Mouse (Mus musculus): ENCODE measurements around the gene Toe1. TPM values are rescaled to one million over a fixed set of nuclear protein-coding genes. Genes with fewer than 3 reads are reported as not detected.
"Not testable (repeated sequence)": the region's sequence is repeated elsewhere in the genome, so short reads cannot be mapped to it uniquely, and the experiment has no call there.

Gene Toe1
- 41.1 and 43.3 TPM in 2 replicates for polyA plus RNA-seq (2014; fragmentation: Nextera tagmentation; extraction: Ambion mirVana)

DNA sequence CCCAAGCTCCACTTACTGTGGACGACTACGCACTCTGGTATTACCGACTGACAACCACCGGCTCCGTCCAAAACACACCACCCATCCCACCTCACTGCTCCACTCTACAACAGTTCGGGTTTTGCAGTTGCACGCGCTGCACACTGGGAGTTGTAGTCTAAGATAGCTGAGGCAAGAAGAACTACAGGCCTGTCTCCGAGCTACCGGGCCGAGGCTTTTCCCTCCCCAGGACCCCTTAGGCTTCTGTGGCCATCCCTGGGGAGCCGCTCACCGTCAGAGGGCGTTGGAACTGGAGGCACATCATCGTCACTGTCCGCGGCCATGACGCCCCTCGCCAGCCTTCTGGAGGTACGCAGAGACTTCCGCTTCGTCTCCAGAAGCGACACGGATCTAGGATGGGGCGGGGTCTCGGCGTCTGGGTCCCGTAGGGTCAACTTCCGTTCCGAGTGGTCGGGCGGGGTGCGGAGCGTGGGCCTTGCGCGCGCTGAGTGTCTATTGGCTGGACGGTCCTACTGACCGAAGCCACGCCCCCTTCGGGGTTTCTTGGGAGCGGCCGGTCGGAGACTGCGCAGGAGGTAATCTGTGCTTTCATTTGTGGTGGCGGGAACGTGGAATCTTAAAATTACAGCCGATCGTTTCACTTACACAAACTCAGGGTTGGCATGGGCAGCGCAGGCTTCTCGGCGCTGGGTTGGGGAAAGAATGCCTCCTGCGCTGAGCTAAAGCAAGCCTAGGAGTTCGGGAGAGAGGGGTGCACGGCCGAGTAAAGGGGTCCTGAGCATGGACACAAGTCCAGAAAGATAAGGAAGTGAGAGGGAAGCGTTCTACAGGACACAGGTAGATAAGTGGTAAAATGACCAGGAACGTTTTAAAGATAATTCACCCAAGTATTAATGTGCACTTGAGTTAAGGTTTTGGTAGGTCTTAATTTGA is at the start of gene Toe1, which contains the start of gene Mutyh:
Gene Toe1 (minus strand): TSS at position 444 of the 933 bp plus-strand sequence.
Gene Mutyh (plus strand): TSS at position 527 of the 933 bp plus-strand sequence.
- H3K4me2 ChIP-seq (ENCODE audit: low read depth, severe bottlenecking) = peak within 1 kb of the TSS; percentile 49
- no peaks in the 10 kb centered on the region for H3K27me3 ChIP-seq (ENCODE audit: control insufficient read depth, insufficient read depth, low read length)
- peak within 1 kb of the TSS; percentile 82 for H3K9ac ChIP-seq (ENCODE audit: low read length)
- peaks cover 5% of the 10 kb centered on the region for H3K4me1 ChIP-seq (ENCODE audit: control insufficient read depth, insufficient read depth, low read length)
- H3K4me3 ChIP-seq (ENCODE audit: low read depth, low read length) = peak within 1 kb of the TSS; percentile 72
- no peak within 1 kb of the TSS; the same call in 1 of the 2 replicates for H3K27ac ChIP-seq (replicated peaks; ENCODE audit: low read depth, low read length)
- H3K36me3 ChIP-seq (ENCODE audit: control insufficient read depth, insufficient read depth, low read length) = peaks cover 12% of the 10 kb centered on the region; the same call in 1 of the 2 replicates
- no peaks in the 10 kb centered on the region for H3K9me3 ChIP-seq (ENCODE audit: control insufficient read depth, low read length)
- peak; percentile 95 for ATAC-seq (ENCODE audit: insufficient number of reproducible peaks, low FRiP score, low TSS enrichment, low read depth)
- peak; percentile 99 for DNase-seq (ENCODE audit: low spot score)
- under 1% methylated on average over 58 of the region's 58 CpGs for WGBS

DNA sequence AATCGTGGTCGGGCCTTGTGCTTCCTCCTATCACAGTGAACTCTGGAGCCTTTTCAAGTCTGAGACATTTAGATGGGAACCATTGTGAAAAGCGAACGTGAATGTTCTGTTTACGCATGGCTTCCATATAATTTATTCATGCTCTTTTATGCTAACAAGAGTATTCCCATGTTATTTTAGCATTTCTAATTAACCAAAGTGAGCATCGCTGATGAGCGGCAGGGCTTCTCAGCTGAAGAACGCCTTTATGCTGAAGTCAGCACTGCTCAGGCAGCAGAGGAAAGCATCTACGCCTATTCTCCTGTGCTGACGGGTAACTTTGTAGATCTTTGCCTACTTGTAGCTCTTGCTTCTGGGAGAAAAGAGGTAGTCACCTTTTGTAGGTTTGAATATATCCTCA is 49.8 kb upstream of the Toe1 start:
- H3K4me1 ChIP-seq (ENCODE audit: control insufficient read depth, insufficient read depth, low read length) = no peaks in the 10 kb centered on the region
- DNase-seq (ENCODE audit: low spot score) (no peak), ATAC-seq (ENCODE audit: insufficient number of reproducible peaks, low FRiP score, low TSS enrichment, low read depth) (no peak)
- H3K9ac ChIP-seq (ENCODE audit: low read length) = no peak overlapping the region
- H3K36me3 ChIP-seq (ENCODE audit: control insufficient read depth, insufficient read depth, low read length) = no peaks in the 10 kb centered on the region
- no peaks in the 10 kb centered on the region for H3K9me3 ChIP-seq (ENCODE audit: control insufficient read depth, low read length)
- no peak overlapping the region for H3K27ac ChIP-seq (replicated peaks; ENCODE audit: low read depth, low read length)
- no peaks in the 10 kb centered on the region for H3K27me3 ChIP-seq (ENCODE audit: control insufficient read depth, insufficient read depth, low read length)
- no peak overlapping the region for H3K4me3 ChIP-seq (ENCODE audit: low read depth, low read length)
- 92% methylated on average over 10 of the region's 10 CpGs for WGBS
- no peak overlapping the region for H3K4me2 ChIP-seq (ENCODE audit: low read depth, severe bottlenecking)

GRCm38 (mm10) chr4:116854286-116854685 is 46.8 kb upstream of the Toe1 start:
- no peaks in the 10 kb centered on the region for H3K9me3 ChIP-seq (ENCODE audit: control insufficient read depth, low read length)
- no peaks in the 10 kb centered on the region for H3K4me1 ChIP-seq (ENCODE audit: control insufficient read depth, insufficient read depth, low read length)
- no peak overlapping the region for H3K4me2 ChIP-seq (ENCODE audit: low read depth, severe bottlenecking)
- H3K27ac ChIP-seq (replicated peaks; ENCODE audit: low read depth, low read length) = no peak overlapping the region
- DNase-seq (ENCODE audit: low spot score) (no peak), ATAC-seq (ENCODE audit: insufficient number of reproducible peaks, low FRiP score, low TSS enrichment, low read depth) (no peak)
- no peaks in the 10 kb centered on the region for H3K36me3 ChIP-seq (ENCODE audit: control insufficient read depth, insufficient read depth, low read length)
- no peak overlapping the region for H3K4me3 ChIP-seq (ENCODE audit: low read depth, low read length)
- WGBS = 20% methylated on average over 2 of the region's 2 CpGs
- H3K27me3 ChIP-seq (ENCODE audit: control insufficient read depth, insufficient read depth, low read length) = no peaks in the 10 kb centered on the region
- H3K9ac ChIP-seq (ENCODE audit: low read length) = no peak overlapping the region

GRCm38 (mm10) chr4:116849901-116850300 is 42.5 kb upstream of the Toe1 start:
- Histone ChIP-seq H3K4me2 (ENCODE audit: low read depth, severe bottlenecking) (no peak overlapping the region), H3K4me1 (ENCODE audit: control insufficient read depth, insufficient read depth, low read length) (no peaks in the 10 kb centered on the region), H3K27ac (replicated peaks; ENCODE audit: low read depth, low read length) (no peak overlapping the region), H3K27me3 (ENCODE audit: control insufficient read depth, insufficient read depth, low read length) (no peaks in the 10 kb centered on the region), H3K4me3 (ENCODE audit: low read depth, low read length) (no peak overlapping the region), H3K9ac (ENCODE audit: low read length) (no peak overlapping the region), H3K9me3 (ENCODE audit: control insufficient read depth, low read length) (no peaks in the 10 kb centered on the region), H3K36me3 (ENCODE audit: control insufficient read depth, insufficient read depth, low read length) (no peaks in the 10 kb centered on the region)
- 80% methylated on average over 3 of the region's 3 CpGs for WGBS
- DNase-seq (ENCODE audit: low spot score) (no peak), ATAC-seq (ENCODE audit: insufficient number of reproducible peaks, low FRiP score, low TSS enrichment, low read depth) (no peak)

DNA sequence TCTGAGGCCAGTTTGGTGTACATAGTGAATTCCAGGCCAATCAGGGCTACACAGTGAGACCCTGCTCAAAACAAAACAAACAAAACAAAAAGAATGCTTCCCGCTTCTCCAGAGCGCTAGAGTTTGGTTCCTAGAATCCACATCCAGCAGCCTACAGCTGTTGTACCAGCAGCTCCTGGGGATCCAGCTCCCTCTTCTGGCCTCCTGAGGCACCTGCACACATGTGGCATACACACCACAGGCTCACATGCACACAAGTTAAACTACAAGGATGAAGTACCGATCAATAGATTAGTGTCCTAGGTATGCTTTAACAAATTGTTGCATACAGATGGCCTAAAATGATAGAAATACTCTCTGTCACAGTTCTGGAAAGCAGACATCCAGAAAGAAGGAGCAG is 36.9 kb upstream of the Toe1 start:
- DNase-seq (ENCODE audit: low spot score) (no peak), ATAC-seq (ENCODE audit: insufficient number of reproducible peaks, low FRiP score, low TSS enrichment, low read depth) (no peak)
- H3K4me3 ChIP-seq (ENCODE audit: low read depth, low read length) = no peak overlapping the region
- H3K9ac ChIP-seq (ENCODE audit: low read length) = no peak overlapping the region
- WGBS = 98% methylated on average over 3 of the region's 3 CpGs
- H3K27me3 ChIP-seq (ENCODE audit: control insufficient read depth, insufficient read depth, low read length) = no peaks in the 10 kb centered on the region
- H3K36me3 ChIP-seq (ENCODE audit: control insufficient read depth, insufficient read depth, low read length) = no peaks in the 10 kb centered on the region
- no peak overlapping the region for H3K27ac ChIP-seq (replicated peaks; ENCODE audit: low read depth, low read length)
- no peaks in the 10 kb centered on the region for H3K4me1 ChIP-seq (ENCODE audit: control insufficient read depth, insufficient read depth, low read length)
- H3K4me2 ChIP-seq (ENCODE audit: low read depth, severe bottlenecking) = no peak overlapping the region
- H3K9me3 ChIP-seq (ENCODE audit: control insufficient read depth, low read length) = no peaks in the 10 kb centered on the region

GRCm38 (mm10) chr4:116840841-116841240 is 33.4 kb upstream of the Toe1 start:
- no peak for DNase-seq (ENCODE audit: low spot score)
- H3K27me3 ChIP-seq (ENCODE audit: control insufficient read depth, insufficient read depth, low read length) = no peaks in the 10 kb centered on the region
- no peak for ATAC-seq (ENCODE audit: insufficient number of reproducible peaks, low FRiP score, low TSS enrichment, low read depth)
- H3K9me3 ChIP-seq (ENCODE audit: control insufficient read depth, low read length) = no peaks in the 10 kb centered on the region
- WGBS = 88% methylated on average over 6 of the region's 6 CpGs
- no peak overlapping the region for H3K9ac ChIP-seq (ENCODE audit: low read length)
- no peaks in the 10 kb centered on the region for H3K4me1 ChIP-seq (ENCODE audit: control insufficient read depth, insufficient read depth, low read length)
- H3K4me3 ChIP-seq (ENCODE audit: low read depth, low read length) = no peak overlapping the region
- no peak overlapping the region for H3K27ac ChIP-seq (replicated peaks; ENCODE audit: low read depth, low read length)
- no peak overlapping the region for H3K4me2 ChIP-seq (ENCODE audit: low read depth, severe bottlenecking)
- H3K36me3 ChIP-seq (ENCODE audit: control insufficient read depth, insufficient read depth, low read length) = no peaks in the 10 kb centered on the region

DNA sequence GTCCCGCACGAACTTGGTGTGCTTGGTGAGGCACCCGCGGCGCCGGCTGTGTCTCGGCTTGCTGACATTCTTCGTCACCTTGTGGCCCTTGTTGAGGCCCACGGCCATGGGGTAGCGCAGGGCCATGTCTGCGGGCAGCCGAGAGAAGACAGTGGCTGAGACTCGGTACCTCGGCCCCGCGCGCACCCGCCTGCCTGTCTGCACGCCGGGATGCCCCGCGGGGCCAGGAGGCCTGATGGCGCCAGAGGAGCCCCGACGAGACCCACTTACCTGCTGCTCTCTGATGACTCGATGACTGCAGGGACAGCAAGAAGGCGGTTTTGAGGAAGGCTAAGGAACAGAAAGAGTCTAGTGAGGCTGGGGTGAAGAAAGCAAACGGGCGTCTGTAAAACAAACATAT is 32.7 kb upstream of the Toe1 start:
- WGBS = 29% methylated on average over 19 of the region's 29 CpGs
- not testable (repeated sequence) for H3K9ac ChIP-seq (ENCODE audit: low read length); ATAC-seq (ENCODE audit: insufficient number of reproducible peaks, low FRiP score, low TSS enrichment, low read depth); H3K27me3 ChIP-seq (ENCODE audit: control insufficient read depth, insufficient read depth, low read length); H3K27ac ChIP-seq (replicated peaks; ENCODE audit: low read depth, low read length); H3K4me1 ChIP-seq (ENCODE audit: control insufficient read depth, insufficient read depth, low read length); H3K4me2 ChIP-seq (ENCODE audit: low read depth, severe bottlenecking); H3K9me3 ChIP-seq (ENCODE audit: control insufficient read depth, low read length); DNase-seq (ENCODE audit: low spot score); H3K36me3 ChIP-seq (ENCODE audit: control insufficient read depth, insufficient read depth, low read length); H3K4me3 ChIP-seq (ENCODE audit: low read depth, low read length)

GRCm38 (mm10) chr4:116838999-116839398 is 31.6 kb upstream of the Toe1 start:
- no peak for ATAC-seq (ENCODE audit: insufficient number of reproducible peaks, low FRiP score, low TSS enrichment, low read depth)
- WGBS = 30% methylated on average over 2 of the region's 2 CpGs

More at GRCm38 (mm10) chr4:116838999-116839398, 31.6 kb upstream of the Toe1 start:
- no peak overlapping the region for H3K9ac ChIP-seq (ENCODE audit: low read length)
- H3K4me1 ChIP-seq (ENCODE audit: control insufficient read depth, insufficient read depth, low read length) = no peaks in the 10 kb centered on the region
- H3K4me3 ChIP-seq (ENCODE audit: low read depth, low read length) = no peak overlapping the region
- no peaks in the 10 kb centered on the region for H3K9me3 ChIP-seq (ENCODE audit: control insufficient read depth, low read length)
- no peaks in the 10 kb centered on the region for H3K36me3 ChIP-seq (ENCODE audit: control insufficient read depth, insufficient read depth, low read length)
- H3K4me2 ChIP-seq (ENCODE audit: low read depth, severe bottlenecking) = no peak overlapping the region
- H3K27me3 ChIP-seq (ENCODE audit: control insufficient read depth, insufficient read depth, low read length) = no peaks in the 10 kb centered on the region
- H3K27ac ChIP-seq (replicated peaks; ENCODE audit: low read depth, low read length) = no peak overlapping the region
- DNase-seq (ENCODE audit: low spot score) = no peak
